ENCODE assay signal across 13 mouse cellular contexts in genomic region chr6:52230516-52231165, GRCm38 (mm10). TPM values are rescaled to one million over a fixed set of nuclear protein-coding genes. Genes with fewer than 3 reads are reported as not detected.
DNase-seq lines count a peak whose midpoint lies in the region; ATAC-seq lines count a peak whose summit lies in the region.
"Had no signal": no experiment of that assay in that cellular context is flagged by ENCODE, and none has a peak within 500 bp of the region (broad histone marks: within the 10 kb centered on the region; RNA-seq: fewer than 3 reads in every experiment).

Gene Hoxa9, minus strand, starts transcription at chr6:52231089.

- intact Hi-C loops in left cerebral cortex, postnatal 25 days (cut with DNase I): no loop called here

- H3K4me2 ChIP-seq in lung, embryonic 16.5 days (ENCODE audit: low read depth, low read length): no peak within 1 kb of the TSS
- H3K4me2 ChIP-seq in liver, embryonic 13.5 days: no peak within 1 kb of the TSS

- H3K27me3 ChIP-seq in lung, embryonic 16.5 days (ENCODE audit: control insufficient read depth, insufficient read depth, low read depth, low read length): peaks cover 91% of the 10 kb centered on the region
- peaks cover 98% of the 10 kb centered on the region for H3K27me3 ChIP-seq in liver, embryonic 13.5 days

- peak; percentile 18; the same call in 1 of the 2 replicates for ATAC-seq in lung, embryonic 16.5 days (ENCODE audit: low read depth)
- ATAC-seq in liver, embryonic 13.5 days (ENCODE audit: low read depth): no peak

- H3K36me3 ChIP-seq in lung, embryonic 16.5 days (ENCODE audit: control insufficient read depth, insufficient read depth, low read length): no peaks in the 10 kb centered on the region
- no peaks in the 10 kb centered on the region for H3K36me3 ChIP-seq in liver, embryonic 13.5 days

- H3K4me1 ChIP-seq in lung, embryonic 16.5 days (replicated peaks; ENCODE audit: control insufficient read depth, insufficient read depth, low read length): peaks cover 7% of the 10 kb centered on the region
- no peaks in the 10 kb centered on the region for H3K4me1 ChIP-seq in liver, embryonic 13.5 days (replicated peaks)

- no peaks in the 10 kb centered on the region for H3K9me3 ChIP-seq in lung, embryonic 16.5 days (ENCODE audit: control insufficient read depth, low read length)
- H3K9me3 ChIP-seq in liver, embryonic 13.5 days (replicated peaks): no peaks in the 10 kb centered on the region

- H3K9ac ChIP-seq in lung, embryonic 16.5 days (ENCODE audit: low read length): no peak within 1 kb of the TSS
- no peak within 1 kb of the TSS for H3K9ac ChIP-seq in liver, embryonic 13.5 days

- H3K4me3 ChIP-seq in lung, embryonic 16.5 days (ENCODE audit: low read length): no peak within 1 kb of the TSS
- H3K4me3 ChIP-seq in liver, embryonic 13.5 days (replicated peaks): peak within 1 kb of the TSS; percentile 10; the same call in 1 of the 2 replicates
- H3K4me3 ChIP-seq: erythroblast, embryonic 14.5 days had no signal

- DNase-seq in lung, postnatal 10 days: no peak
- DNase-seq in forelimb bud, embryonic 11.5 days (ENCODE audit: low read depth, low spot score): peak; percentile 84
- DNase-seq in kidney, adult 11 months: peak; percentile 70
- DNase-seq in liver, embryonic 13.5 days: no peak
- DNase-seq in left cerebral cortex, postnatal 25 days (ENCODE audit: low spot score in 2 of 2): no peak
- DNase-seq in layer of hippocampus, postnatal 10 days (ENCODE audit: low spot score in 2 of 2): no peak
- no peak for DNase-seq in yolk sac, embryonic 10.5 days (ENCODE audit: low spot score)
- DNase-seq: midbrain, embryonic 14.5 days had no signal

- 2% methylated on average over 20 of the region's 36 CpGs for WGBS in lung, embryonic 16.5 days
- whole genome bisulfite sequencing in liver, embryonic 13.5 days (ENCODE audit: insufficient replicate concordance): 3% methylated on average over 21 of the region's 36 CpGs

- H3K27ac ChIP-seq in lung, embryonic 16.5 days (ENCODE audit: low read length): no peak within 1 kb of the TSS
- no peak within 1 kb of the TSS for H3K27ac ChIP-seq in liver, embryonic 13.5 days

RNA-seq across cellular contexts. Expression of gene Hoxa9, which starts in this region (rescaled TPM):
- 0.06 and 0.41 TPM in 2 replicates for polyA plus RNA-seq in lung, embryonic 16.5 days (2015; fragmentation: Nextera tagmentation; extraction: Ambion mirVana)
- polyA plus RNA-seq in liver, embryonic 13.5 days (2015; fragmentation: Nextera tagmentation; extraction: Ambion mirVana): 0.44 and 0.89 TPM in 2 replicates
- total RNA-seq in left cerebral cortex, postnatal 25 days (2021): not detected
- total RNA-seq in layer of hippocampus, postnatal 10 days (2021): not detected
- total RNA-seq: heart, postnatal 10 days; left cerebral cortex, adult 8-10 months had no signal
- polyA plus RNA-seq: erythroblast, embryonic 14.5 days; midbrain, embryonic 14.5 days; small intestine, adult 2 months had no signal

Comparison
In these comparisons a context has a peak if more than half of its experiments do, and no peak if none do; other contexts are left out.
1. Peak in ATAC-seq in lung, embryonic 16.5 days; RNA of the gene not detected or under 1 TPM.
2. DNase-seq: peak in forelimb bud, embryonic 11.5 days (single experiment) and kidney, adult 11 months (single experiment); none in lung, postnatal 10 days (single experiment), liver, embryonic 13.5 days (single experiment), left cerebral cortex, postnatal 25 days (0 of 2), layer of hippocampus, postnatal 10 days (0 of 2) and yolk sac, embryonic 10.5 days (single experiment).